Mouse (Mus musculus) monocyte, adult 5-6 weeks (primary cell): ENCODE data around the gene Sp4. TPM values are rescaled to one million over a fixed set of nuclear protein-coding genes. Genes with fewer than 3 reads are reported as not detected.

Experiments
- total RNA-seq: library from RNA; stranded (forward); fragments of 200-1000, 200-491, 200-594 nt; gene quantifications from 3 replicates; pipeline ENCODE4 v1.2.3, GENCODE M21; 2017

The Sp4 gene
- total RNA-seq, 1 experiment from 2014 or later, result 18.1 TPM

Other genes starting within 250 kb of the Sp4 start
- 0.21 to 0.49 TPM (median 0.38 TPM) in 3 replicates for gene Dnah11, start 102.4 kb downstream of the Sp4 start, total RNA-seq